Mouse (Mus musculus): Measurements from ENCODE around the gene Chst1. TPM values are rescaled to one million over a fixed set of nuclear protein-coding genes. Genes with fewer than 3 reads are reported as not detected.

The Chst1 gene
- total RNA-seq, 4 experiments from 2014 or later: 258 to 295 (median 273) TPM

DNA sequence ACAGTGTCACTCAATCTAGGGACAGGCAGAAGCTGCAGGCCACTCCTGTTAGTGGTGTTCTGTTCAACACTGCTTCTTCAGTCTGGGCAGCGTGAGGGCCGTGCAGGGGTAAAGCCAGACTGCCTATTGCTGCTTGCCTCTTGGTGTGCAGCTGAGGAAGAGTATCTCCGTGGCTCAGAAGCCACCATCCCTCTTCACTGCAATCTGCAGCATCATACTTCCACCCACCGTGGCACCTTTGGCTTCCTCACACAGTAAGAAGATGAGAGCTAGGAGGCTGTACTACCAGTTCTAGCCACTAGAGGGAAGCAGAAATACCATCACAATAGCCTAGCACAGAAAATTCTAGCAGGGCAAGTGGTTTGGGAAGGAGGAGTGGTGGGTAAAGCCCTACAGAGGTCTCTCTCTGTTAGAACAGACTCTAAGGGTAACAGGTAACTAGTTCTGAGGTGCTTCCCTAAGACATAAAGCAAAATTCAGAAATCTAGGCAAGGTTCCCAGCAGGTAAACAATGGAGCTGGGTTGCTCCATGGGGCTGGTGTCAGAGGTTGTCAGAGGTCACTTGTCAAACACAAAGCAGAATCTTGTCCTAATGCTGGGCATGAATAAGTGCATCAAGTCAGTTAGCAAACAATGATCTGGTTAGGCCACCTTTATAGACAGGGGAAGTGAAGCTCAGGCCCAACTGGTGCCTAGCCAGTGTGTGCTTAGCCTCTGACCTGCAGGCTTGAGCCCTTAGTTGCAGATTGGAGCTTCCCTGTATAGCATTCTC lies 9.5 kb downstream of the Chst1 start:
- DNase-seq (ENCODE audit: low spot score in 2 of 2): peak in 1 of 2 experiments; percentile 81

DNA sequence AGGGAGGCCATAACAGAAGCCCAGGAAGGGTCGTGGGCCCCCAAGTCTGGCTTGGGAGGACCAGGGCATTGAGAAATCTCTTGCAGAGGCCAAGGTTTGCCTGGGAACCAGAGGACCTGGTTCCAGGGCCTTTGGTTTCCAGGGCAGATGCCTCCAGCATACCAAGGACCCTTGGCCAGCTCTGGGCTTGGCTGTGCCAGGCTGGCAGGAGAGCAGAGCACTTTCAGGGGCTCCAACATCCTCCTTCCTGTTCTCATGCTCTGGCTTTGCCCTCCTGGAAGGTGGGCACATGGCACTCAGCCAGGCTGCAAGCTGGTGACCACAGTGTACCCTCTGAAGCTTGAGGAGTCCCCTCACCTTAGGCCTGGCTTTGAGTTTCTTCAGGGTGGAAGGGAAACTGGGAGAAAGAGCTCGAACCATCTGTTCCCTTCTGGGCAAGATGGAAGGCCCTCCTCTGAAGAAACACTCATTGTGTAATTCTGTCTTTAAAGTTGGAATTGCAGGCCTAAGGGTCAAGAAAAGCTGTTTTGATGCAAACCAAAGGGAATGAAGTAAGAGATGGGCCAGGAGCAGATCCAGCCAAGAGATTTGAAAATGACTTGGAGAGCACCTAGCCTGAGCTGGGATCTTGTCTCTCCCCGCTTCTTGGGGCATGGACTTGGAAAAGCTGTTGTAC lies 10.3 kb downstream of the Chst1 start:
- DNase-seq (ENCODE audit: low spot score in 2 of 2): peak; percentile 63 to 72

- DNase-seq (ENCODE audit: low spot score in 2 of 2): peak in 1 of 2 experiments; percentile 7
Observed at GRCm38 (mm10) chr2:92613645-92614044, 14.1 kb downstream of the Chst1 start.

- DNase-seq (ENCODE audit: low spot score in 2 of 2): no peak
Observed at GRCm38 (mm10) chr2:92614106-92614505, 14.6 kb downstream of the Chst1 start.

DNA sequence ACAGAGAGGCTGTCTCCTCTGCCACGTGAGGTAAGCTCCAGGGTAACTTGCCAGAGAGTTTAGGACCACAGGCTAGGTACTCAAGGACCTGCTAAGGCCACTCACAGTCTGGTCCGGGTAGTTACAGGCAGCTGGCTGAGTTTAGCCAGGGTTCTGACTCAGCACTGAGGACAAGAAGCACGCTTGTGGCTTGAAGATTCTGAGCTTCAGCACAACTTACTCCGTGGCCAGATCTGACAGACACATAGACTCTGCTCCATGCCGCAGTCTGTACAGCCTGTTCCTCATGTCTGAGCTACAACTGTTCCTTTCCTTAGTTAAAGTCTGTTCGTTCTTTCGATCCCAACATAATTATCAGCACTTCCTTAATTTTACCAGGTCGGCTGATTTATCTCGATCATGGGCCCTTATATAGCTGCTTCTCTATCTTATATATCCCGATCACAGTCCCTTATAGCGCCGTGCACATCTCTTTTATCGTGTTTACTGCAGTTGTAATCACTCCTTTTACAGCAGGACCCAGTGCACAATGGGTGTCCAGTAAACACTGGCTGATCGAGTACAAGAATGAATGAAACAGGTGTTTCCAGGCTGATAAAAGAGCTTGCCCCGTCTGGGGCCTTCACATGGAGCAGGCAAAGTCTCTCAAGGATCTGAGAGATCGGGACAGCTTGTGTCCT lies 17.7 kb downstream of the Chst1 start:
- DNase-seq (ENCODE audit: low spot score in 2 of 2): peak in 1 of 2 experiments; percentile 39

DNA sequence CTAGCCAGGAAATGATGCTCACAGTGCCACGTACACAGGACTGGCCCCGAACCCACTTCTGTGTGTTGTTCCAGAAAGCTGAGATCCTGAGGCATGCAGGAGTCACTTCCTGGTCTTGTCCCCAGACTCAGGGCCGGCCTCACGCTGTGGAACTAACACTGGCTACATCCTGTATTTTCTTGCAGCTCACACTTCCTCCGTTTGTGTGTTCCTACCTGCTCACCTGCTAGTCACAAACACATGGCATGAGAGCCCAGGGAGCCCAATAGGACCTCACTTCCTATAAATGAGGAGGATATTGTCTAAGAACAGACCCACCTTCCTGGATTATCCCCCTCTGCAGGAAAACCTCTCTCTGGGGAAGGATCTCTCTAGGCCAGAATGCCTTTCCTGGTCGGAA lies 18.5 kb downstream of the Chst1 start:
- no peak for DNase-seq (ENCODE audit: low spot score in 2 of 2)

- DNase-seq (ENCODE audit: low spot score in 2 of 2): no peak
Observed at GRCm38 (mm10) chr2:92627633-92628032, 28.1 kb downstream of the Chst1 start.

- no peak for DNase-seq (ENCODE audit: low spot score in 2 of 2)
Observed at GRCm38 (mm10) chr2:92630799-92631198, 31.3 kb downstream of the Chst1 start.

DNA sequence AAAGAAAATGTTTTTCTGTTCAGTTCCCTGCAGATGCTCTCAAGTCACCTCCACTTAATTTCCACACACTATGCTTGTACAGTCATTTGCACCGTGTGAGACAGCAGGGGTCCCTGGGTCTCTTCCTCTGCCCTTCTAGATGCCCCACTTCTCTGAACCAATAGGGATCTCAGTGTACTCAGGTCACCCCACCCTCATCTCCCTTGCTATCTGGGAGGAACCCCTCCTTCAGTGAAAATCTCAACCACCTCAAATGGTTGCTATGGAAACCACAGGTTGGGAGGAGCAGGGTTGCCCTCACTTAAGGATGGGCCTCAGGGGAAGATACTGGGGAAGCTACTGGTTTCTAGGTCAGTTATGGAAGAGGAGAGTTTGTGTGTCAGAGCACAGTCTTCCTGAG lies 32.5 kb downstream of the Chst1 start:
- DNase-seq (ENCODE audit: low spot score in 2 of 2): no peak

DNA sequence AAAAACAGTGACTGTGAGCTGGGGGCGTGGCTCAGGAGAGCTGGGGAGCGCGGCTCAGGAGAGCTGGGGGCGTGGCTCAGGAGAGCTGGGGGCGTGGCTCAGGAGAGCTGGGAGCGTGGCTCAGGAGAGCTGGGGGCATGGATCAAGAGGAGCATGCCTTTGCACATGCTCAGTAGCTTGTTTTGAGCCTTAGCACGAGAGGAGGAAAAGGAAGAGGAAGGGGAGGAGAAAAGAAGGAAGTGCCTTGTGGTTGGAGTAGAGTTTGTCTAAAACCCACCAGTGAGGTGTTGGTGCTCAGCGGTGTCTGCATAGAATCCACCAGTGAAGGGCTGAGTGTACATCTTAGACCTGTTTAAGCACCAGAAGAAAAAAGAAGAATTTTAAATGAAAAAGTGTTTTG lies 41.0 kb downstream of the Chst1 start:
- DNase-seq (ENCODE audit: low spot score in 2 of 2): no peak

- DNase-seq (ENCODE audit: low spot score in 2 of 2): no peak
Observed at GRCm38 (mm10) chr2:92645282-92646037, 46.0 kb downstream of the Chst1 start.

- no peak for DNase-seq (ENCODE audit: low spot score in 2 of 2)
Observed at GRCm38 (mm10) chr2:92649154-92649801, 49.8 kb downstream of the Chst1 start.

- DNase-seq (ENCODE audit: low spot score in 2 of 2): no peak
Observed at GRCm38 (mm10) chr2:92650428-92650827, 50.9 kb downstream of the Chst1 start.

DNA sequence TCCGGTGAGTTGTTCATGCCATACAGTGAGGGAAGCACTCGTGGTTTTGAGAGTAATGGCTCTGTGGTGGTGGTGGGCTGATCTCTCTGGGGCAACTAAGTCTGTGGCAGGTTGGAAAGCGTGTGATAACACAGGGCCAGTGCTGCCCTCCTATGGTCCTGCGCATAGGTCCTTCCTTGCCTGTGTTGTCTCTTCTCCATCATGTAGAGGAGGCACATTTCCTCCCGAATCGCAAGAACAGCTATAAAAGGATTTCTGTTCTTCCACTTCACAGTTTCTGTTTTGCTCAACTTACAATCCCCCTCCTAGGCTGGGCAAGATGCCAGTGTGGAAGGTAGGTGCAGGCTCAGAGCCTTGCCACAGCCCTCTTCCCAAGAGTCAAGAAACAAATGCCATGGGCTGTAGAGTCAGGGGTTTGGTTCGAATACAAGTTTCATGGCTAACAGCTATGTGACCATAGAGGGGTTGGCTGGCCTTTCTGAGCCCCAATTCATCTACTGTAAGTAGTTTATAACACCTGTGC lies 51.8 kb downstream of the Chst1 start:
- no peak for DNase-seq (ENCODE audit: low spot score in 2 of 2)

- no peak for DNase-seq (ENCODE audit: low spot score in 2 of 2)
Observed at GRCm38 (mm10) chr2:92657189-92657588, 57.7 kb downstream of the Chst1 start.

DNA sequence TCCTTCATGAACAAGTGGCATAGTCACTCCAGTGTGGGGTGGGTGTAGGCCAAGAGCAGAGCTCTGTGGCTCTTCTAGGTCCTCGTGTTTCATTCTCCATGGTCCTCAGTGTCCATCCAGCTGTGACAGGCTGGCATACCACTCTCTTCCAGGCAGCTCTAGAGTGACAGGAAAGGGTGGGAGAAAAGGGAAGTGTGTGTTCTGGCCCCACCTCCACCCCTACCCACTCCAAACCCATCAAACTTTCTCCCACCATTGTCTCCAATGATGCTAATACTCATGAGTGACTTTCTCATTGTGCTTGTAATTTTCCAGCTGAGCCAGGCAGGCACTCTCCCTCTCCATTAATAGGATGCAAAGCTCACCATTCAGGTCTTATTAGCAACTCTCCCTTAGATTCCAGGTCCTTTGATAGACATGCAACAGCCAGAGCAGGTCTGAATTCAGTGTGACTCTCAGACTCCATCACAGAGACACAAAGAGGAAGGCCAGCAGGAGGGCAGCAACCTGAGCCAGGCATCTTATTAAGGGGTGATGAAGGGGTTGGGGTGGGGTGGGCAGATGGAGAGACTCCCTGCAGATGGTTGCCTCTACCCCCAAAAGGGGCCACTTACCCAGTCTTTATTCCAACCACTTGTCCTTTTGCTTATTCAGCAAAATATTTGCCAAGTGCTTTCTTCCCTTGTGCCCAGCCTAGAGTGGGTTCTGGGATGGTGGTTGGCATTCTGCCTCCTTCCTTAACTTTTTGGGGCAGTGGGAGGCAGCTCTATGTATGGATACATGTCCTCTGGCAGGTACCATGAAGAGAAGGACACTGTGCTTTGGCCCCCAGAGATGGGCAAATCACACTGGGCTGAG lies 59.0 kb downstream of the Chst1 start:
- DNase-seq (ENCODE audit: low spot score in 2 of 2): no peak

GRCm38 (mm10) chr2:92659491-92660035 lies 60.1 kb downstream of the Chst1 start:
- no peak for DNase-seq (ENCODE audit: low spot score in 2 of 2)

GRCm38 (mm10) chr2:92662534-92663068 lies 63.1 kb downstream of the Chst1 start:
- no peak for DNase-seq (ENCODE audit: low spot score in 2 of 2)

Measured in layer of hippocampus, adult 8-10 months (tissue).